Mouse (Mus musculus): Measurements from ENCODE around the gene Cacna2d3.

DNA sequence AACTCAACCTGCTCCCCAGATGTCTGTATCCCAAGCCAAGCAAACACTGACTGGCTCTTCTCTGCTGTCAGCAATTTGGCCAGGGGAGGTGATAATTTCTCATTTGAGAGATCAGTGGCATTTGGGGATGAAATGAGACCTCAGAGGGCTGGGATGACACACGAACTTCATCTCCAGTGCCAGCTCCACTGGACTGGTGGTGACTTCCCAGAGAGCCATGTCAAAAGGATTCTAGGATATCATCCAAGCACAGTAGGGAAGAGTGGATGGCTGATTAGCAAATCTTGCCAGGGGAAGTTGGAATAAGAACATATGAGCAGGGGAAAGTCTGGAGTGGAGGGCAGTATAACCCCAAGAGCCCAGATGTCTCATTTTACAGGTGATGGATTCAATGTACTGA lies 143.9 kb downstream of the Cacna2d3 start:
- TF ChIP-seq CTCF (conservative IDR thresholded peaks at IDR 0.05; ENCODE audit: low read length) (no peak), POU5F1 (IDR thresholded peaks at IDR 0.05; ENCODE audit: borderline replicate concordance, low read length) (no peak)

Data from E14TG2a.4 (cell line).